Mouse (Mus musculus) neural tube, embryonic 12.5 days (tissue): Measurements from ENCODE around the gene Gmip. TPM values are rescaled to one million over a fixed set of nuclear protein-coding genes. Genes with fewer than 3 reads are reported as not detected.

Experiments
- ATAC-seq: fragments of 200-750 bp; cut with Nextera tagmentation; 2 replicates; pipeline ENCODE4 v1.8.0; 2017; ENCODE audit warnings: low read depth, mild to moderate bottlenecking, moderate TSS enrichment, moderate library complexity; ENCODE audit not compliant: low FRiP score
- H3K27ac ChIP-seq: fragments of 300-500 bp; sonication (generic); 2 replicates; pipeline ENCODE4 v1.5.1; 2016
- H3K27me3 ChIP-seq: fragments of 300-500 bp; sonication (generic); replicated peaks from 2 replicates; pipeline ENCODE4 v1.6.1; 2016; ENCODE audit warnings: mild to moderate bottlenecking
- H3K36me3 ChIP-seq: fragments of 300-500 bp; sonication (generic); 2 replicates; pipeline ENCODE4 v1.6.1; 2016; ENCODE audit warnings: mild to moderate bottlenecking
- H3K4me1 ChIP-seq: fragments of 300-500 bp; sonication (generic); 2 replicates; pipeline ENCODE4 v1.6.1; 2016
- H3K4me2 ChIP-seq: fragments of 300-500 bp; sonication (generic); replicated peaks from 2 replicates; pipeline ENCODE4 v1.6.1; 2016; ENCODE audit warnings: mild to moderate bottlenecking
- H3K4me3 ChIP-seq: fragments of 300-500 bp; sonication (generic); 2 replicates; pipeline ENCODE4 v1.5.1; 2016
- H3K9ac ChIP-seq: fragments of 300-500 bp; sonication (generic); 2 replicates; pipeline ENCODE4 v1.6.1; 2016; ENCODE audit warnings: mild to moderate bottlenecking
- H3K9me3 ChIP-seq: fragments of 300-500 bp; sonication (generic); 2 replicates; pipeline ENCODE4 v1.6.1; 2016; ENCODE audit warnings: mild to moderate bottlenecking
- WGBS: fragments of 180-500 bp; shearing (Covaris S2); methylation state at CpG from one replicate; pipeline ENCODE4 v1.1.7; 2016; 5-methylcytosine and 5-hydroxymethylcytosine counted together
- polyA plus RNA-seq: library from polyadenylated mRNA; unstranded; fragments of >200 nt; fragmentation: Nextera tagmentation; extraction: Ambion mirVana; gene quantifications from 2 replicates; pipeline ENCODE4 v1.2.1, GENCODE M21; 2016

Gmip gene
- polyA plus RNA-seq, 1 experiment from 2014 or later = 28.0 TPM

GRCm38 (mm10) chr8:69791415-69792068, 16.9 kb upstream of the Gmip start:
- Histone ChIP-seq H3K4me1 (peaks cover 13% of the 10 kb centered on the region), H3K4me2 (peak overlapping the region; percentile 83), H3K9ac (peak overlapping the region; percentile 87)

DNA sequence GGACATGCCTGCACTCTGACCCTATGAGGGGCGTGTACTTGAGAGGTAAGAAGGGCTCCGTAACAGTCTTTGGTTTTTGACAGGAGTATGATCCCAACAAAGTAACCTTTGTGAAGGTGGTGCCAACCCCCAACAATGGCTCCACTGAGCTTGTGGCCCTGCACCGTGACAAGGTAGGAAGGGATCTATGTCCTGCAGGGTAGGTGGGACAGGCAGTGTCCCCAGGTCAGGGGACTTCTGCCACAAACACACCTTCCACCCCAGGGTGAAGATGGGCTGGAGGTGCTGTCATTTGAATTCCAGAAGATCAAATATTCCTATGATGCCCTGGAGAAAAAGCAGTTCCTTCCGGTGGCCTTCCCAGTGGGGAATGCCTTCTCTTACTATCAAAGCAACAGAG, 14.8 kb upstream of the Gmip start:
- Histone ChIP-seq H3K9me3 (no peaks in the 10 kb centered on the region), H3K4me2 (no peak overlapping the region), H3K4me3 (no peak overlapping the region), H3K36me3 (peaks cover 51% of the 10 kb centered on the region), H3K4me1 (peaks cover 13% of the 10 kb centered on the region), H3K9ac (no peak overlapping the region), H3K27ac (no peak overlapping the region), H3K27me3 (no peaks in the 10 kb centered on the region)
- ATAC-seq = no peak
- WGBS = 89% methylated on average over 4 of the region's 4 CpGs

More at GRCm38 (mm10) chr8:69791415-69792068, 16.9 kb upstream of the Gmip start:
- H3K4me3 ChIP-seq = peak overlapping the region; percentile 97
- H3K9me3 ChIP-seq = no peaks in the 10 kb centered on the region
- no peaks in the 10 kb centered on the region for H3K27me3 ChIP-seq
- under 1% methylated on average over 48 of the region's 48 CpGs for WGBS
- peak; percentile 74 for ATAC-seq
- H3K27ac ChIP-seq = peak overlapping the region; percentile 51
- H3K36me3 ChIP-seq = peaks cover 30% of the 10 kb centered on the region

GRCm38 (mm10) chr8:69794096-69794495, 14.4 kb upstream of the Gmip start:
- H3K9ac ChIP-seq = no peak overlapping the region
- H3K9me3 ChIP-seq = no peaks in the 10 kb centered on the region
- no peak overlapping the region for H3K4me2 ChIP-seq
- ATAC-seq = no peak
- peaks cover 13% of the 10 kb centered on the region for H3K4me1 ChIP-seq
- H3K4me3 ChIP-seq = no peak overlapping the region
- H3K27me3 ChIP-seq = no peaks in the 10 kb centered on the region
- 95% methylated on average over 3 of the region's 3 CpGs for WGBS
- H3K27ac ChIP-seq = no peak overlapping the region
- H3K36me3 ChIP-seq = peaks cover 55% of the 10 kb centered on the region

GRCm38 (mm10) chr8:69794901-69795300, 13.6 kb upstream of the Gmip start:
- no peak overlapping the region for H3K9ac ChIP-seq
- 94% methylated on average over 6 of the region's 6 CpGs for WGBS
- ATAC-seq = no peak
- no peak overlapping the region for H3K4me3 ChIP-seq
- no peak overlapping the region for H3K4me2 ChIP-seq
- H3K27me3 ChIP-seq = no peaks in the 10 kb centered on the region
- peaks cover 63% of the 10 kb centered on the region for H3K36me3 ChIP-seq
- H3K27ac ChIP-seq = no peak overlapping the region
- H3K4me1 ChIP-seq = peaks cover 13% of the 10 kb centered on the region
- H3K9me3 ChIP-seq = no peaks in the 10 kb centered on the region

DNA sequence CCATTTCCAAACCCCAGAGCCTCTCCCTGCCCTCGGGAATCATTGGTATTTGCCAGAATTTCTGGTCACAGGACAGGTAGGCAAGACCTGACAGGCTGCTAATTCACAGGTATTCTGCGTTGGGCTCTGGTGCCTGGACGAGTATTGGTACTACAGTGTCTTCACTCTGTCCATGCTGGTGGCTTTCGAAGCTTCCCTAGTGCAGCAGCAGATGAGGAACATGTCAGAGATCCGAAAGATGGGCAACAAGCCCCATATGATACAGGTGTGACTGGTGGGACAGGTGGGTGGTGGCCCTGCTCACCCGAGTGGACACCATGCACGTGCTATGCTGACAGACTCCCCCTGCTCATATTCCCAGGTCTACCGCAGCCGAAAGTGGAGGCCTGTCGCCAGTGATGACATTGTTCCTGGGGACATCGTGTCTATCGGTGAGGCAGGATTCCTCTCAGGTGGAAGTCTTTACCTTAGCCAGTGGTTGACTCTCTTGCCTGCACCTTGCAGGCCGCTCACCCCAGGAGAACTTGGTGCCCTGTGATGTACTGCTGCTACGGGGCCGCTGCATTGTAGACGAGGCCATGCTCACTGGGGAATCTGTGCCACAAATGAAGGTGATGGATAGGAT, 11.6 kb upstream of the Gmip start:
- ATAC-seq = no peak
- Histone ChIP-seq H3K9ac (no peak overlapping the region), H3K4me2 (no peak overlapping the region), H3K4me1 (peaks cover 13% of the 10 kb centered on the region), H3K27ac (no peak overlapping the region), H3K4me3 (no peak overlapping the region), H3K9me3 (no peaks in the 10 kb centered on the region), H3K27me3 (no peaks in the 10 kb centered on the region), H3K36me3 (peaks cover 81% of the 10 kb centered on the region)
- 96% methylated on average over 16 of the region's 16 CpGs for WGBS

GRCm38 (mm10) chr8:69797661-69798060, 10.8 kb upstream of the Gmip start:
- Histone ChIP-seq H3K27me3 (no peaks in the 10 kb centered on the region), H3K36me3 (peaks cover 89% of the 10 kb centered on the region), H3K9me3 (no peaks in the 10 kb centered on the region), H3K9ac (no peak overlapping the region), H3K27ac (no peak overlapping the region), H3K4me3 (no peak overlapping the region), H3K4me2 (no peak overlapping the region), H3K4me1 (peaks cover 6% of the 10 kb centered on the region)
- ATAC-seq = no peak
- 96% methylated on average over 10 of the region's 10 CpGs for WGBS

GRCm38 (mm10) chr8:69799261-69799660, 9.2 kb upstream of the Gmip start:
- Histone ChIP-seq H3K9ac (no peak overlapping the region), H3K4me2 (no peak overlapping the region), H3K4me3 (no peak overlapping the region), H3K27me3 (no peaks in the 10 kb centered on the region), H3K36me3 (peaks cover 98% of the 10 kb centered on the region), H3K27ac (no peak overlapping the region), H3K4me1 (no peaks in the 10 kb centered on the region), H3K9me3 (no peaks in the 10 kb centered on the region)
- 89% methylated on average over 8 of the region's 8 CpGs for WGBS
- 0 out of 2 replicates have a peak, but pooled peaks have one; percentile 34 for ATAC-seq

- peaks cover 96% of the 10 kb centered on the region for H3K36me3 ChIP-seq
- H3K27me3 ChIP-seq = no peaks in the 10 kb centered on the region
- no peak overlapping the region for H3K9ac ChIP-seq
- no peak overlapping the region for H3K4me2 ChIP-seq
- no peaks in the 10 kb centered on the region for H3K4me1 ChIP-seq
- H3K9me3 ChIP-seq = no peaks in the 10 kb centered on the region
- no peak overlapping the region for H3K4me3 ChIP-seq
- H3K27ac ChIP-seq = no peak overlapping the region
- ATAC-seq = no peak
- 96% methylated on average over 5 of the region's 5 CpGs for WGBS
Observed at GRCm38 (mm10) chr8:69799946-69800345, 8.5 kb upstream of the Gmip start.

DNA sequence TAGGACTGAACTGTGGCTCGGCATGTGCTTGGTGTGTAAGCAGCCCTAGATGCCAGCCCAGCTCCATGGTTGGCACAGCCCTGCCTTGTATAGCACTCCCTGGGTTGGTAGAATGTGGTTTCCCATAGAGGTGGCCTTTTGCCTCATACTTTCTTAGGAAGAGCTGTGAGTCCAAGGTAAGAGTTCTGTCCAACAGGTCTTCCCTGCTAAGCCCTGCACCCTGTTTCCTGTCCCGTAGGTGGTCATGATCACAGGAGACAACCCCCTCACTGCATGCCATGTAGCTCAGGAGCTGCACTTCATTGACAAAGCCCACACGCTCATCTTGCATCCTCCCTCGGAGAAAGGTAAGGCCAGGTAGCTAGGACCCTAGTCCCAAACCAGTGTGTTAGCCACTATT, 6.7 kb upstream of the Gmip start:
- H3K9ac ChIP-seq = no peak overlapping the region
- WGBS = 97% methylated on average over 4 of the region's 4 CpGs
- H3K4me3 ChIP-seq = no peak overlapping the region
- H3K27me3 ChIP-seq = no peaks in the 10 kb centered on the region
- no peak overlapping the region for H3K27ac ChIP-seq
- H3K4me1 ChIP-seq = no peaks in the 10 kb centered on the region
- ATAC-seq = no peak
- no peak overlapping the region for H3K4me2 ChIP-seq
- H3K36me3 ChIP-seq = peaks cover 96% of the 10 kb centered on the region
- H3K9me3 ChIP-seq = no peaks in the 10 kb centered on the region

DNA sequence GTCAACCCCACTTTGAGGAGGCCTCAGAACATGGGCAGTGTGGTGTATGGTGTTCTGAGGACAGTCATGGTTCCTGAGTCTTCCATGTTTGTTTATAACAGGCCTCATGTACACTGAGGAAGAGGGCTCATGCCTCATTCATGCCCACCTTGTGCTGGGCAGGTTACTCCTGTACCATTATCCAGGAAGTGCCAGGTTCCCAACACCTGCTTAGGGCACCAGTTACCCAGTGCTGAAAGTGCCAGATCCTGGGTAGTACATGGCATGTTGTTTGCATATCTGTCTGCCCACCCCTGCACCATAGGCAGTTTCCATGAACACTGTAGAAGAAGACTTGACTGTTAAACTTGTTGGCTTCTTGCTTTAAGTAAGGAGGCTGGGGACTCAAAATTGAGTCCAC, 6.3 kb upstream of the Gmip start:
- no peak overlapping the region for H3K4me3 ChIP-seq
- H3K4me2 ChIP-seq = no peak overlapping the region
- H3K27me3 ChIP-seq = no peaks in the 10 kb centered on the region
- no peak for ATAC-seq
- peaks cover 96% of the 10 kb centered on the region for H3K36me3 ChIP-seq
- no peaks in the 10 kb centered on the region for H3K4me1 ChIP-seq
- H3K27ac ChIP-seq = no peak overlapping the region
- no peak overlapping the region for H3K9ac ChIP-seq
- no peaks in the 10 kb centered on the region for H3K9me3 ChIP-seq

GRCm38 (mm10) chr8:69803366-69803765, 5.1 kb upstream of the Gmip start:
- no peak overlapping the region for H3K4me2 ChIP-seq
- WGBS = 97% methylated on average over 7 of the region's 7 CpGs

GRCm38 (mm10) chr8:69804537-69804936, 3.9 kb upstream of the Gmip start:
- no peak overlapping the region for H3K27ac ChIP-seq
- no peak overlapping the region for H3K4me2 ChIP-seq
- peaks cover 13% of the 10 kb centered on the region for H3K4me1 ChIP-seq
- H3K27me3 ChIP-seq = no peaks in the 10 kb centered on the region
- WGBS = 97% methylated on average over 6 of the region's 6 CpGs
- ATAC-seq = no peak
- H3K9me3 ChIP-seq = no peaks in the 10 kb centered on the region
- H3K36me3 ChIP-seq = peaks cover 82% of the 10 kb centered on the region
- no peak overlapping the region for H3K4me3 ChIP-seq
- no peak overlapping the region for H3K9ac ChIP-seq

More at GRCm38 (mm10) chr8:69803366-69803765, 5.1 kb upstream of the Gmip start:
- no peak overlapping the region for H3K4me3 ChIP-seq
- H3K9me3 ChIP-seq = no peaks in the 10 kb centered on the region
- ATAC-seq = no peak
- no peaks in the 10 kb centered on the region for H3K27me3 ChIP-seq
- peaks cover 4% of the 10 kb centered on the region; the same call in 1 of the 2 replicates for H3K4me1 ChIP-seq
- H3K27ac ChIP-seq = no peak overlapping the region
- peaks cover 94% of the 10 kb centered on the region for H3K36me3 ChIP-seq
- no peak overlapping the region for H3K9ac ChIP-seq

- Histone ChIP-seq H3K4me2 (no peak overlapping the region), H3K36me3 (peaks cover 77% of the 10 kb centered on the region), H3K9me3 (no peaks in the 10 kb centered on the region), H3K27ac (no peak overlapping the region), H3K27me3 (no peaks in the 10 kb centered on the region), H3K4me1 (peaks cover 16% of the 10 kb centered on the region), H3K4me3 (no peak overlapping the region), H3K9ac (no peak overlapping the region)
- WGBS = 96% methylated on average over 10 of the region's 10 CpGs
- ATAC-seq = no peak
Observed at GRCm38 (mm10) chr8:69805086-69805485, 3.4 kb upstream of the Gmip start.
